Mouse (Mus musculus) cortical plate, adult 2 months (tissue): ENCODE measurements at regions not wholly inside any gene's neighbourhood (a gene's known extent, or its start where the extent isn't known, plus 50 kb on each side); places are given as distances from the start of the nearest gene placed in this dataset.

Source experiments
- CTCF ChIP-seq: fragments of 200-500 bp; IDR thresholded peaks from 2 replicates; pipeline ENCODE4 v1.5.1; 2011; ENCODE audit warnings: mild to moderate bottlenecking, control low read depth, low read length; ENCODE audit not compliant: insufficient read depth; ENCODE audit errors: extremely low read depth
- POLR2A ChIP-seq: fragments of 200-500 bp; IDR thresholded peaks from 2 replicates; pipeline ENCODE4 v1.6.1; 2011; ENCODE audit warnings: mild to moderate bottlenecking, low read length, control low read depth; ENCODE audit not compliant: insufficient read depth; ENCODE audit errors: extremely low read depth

DNA sequence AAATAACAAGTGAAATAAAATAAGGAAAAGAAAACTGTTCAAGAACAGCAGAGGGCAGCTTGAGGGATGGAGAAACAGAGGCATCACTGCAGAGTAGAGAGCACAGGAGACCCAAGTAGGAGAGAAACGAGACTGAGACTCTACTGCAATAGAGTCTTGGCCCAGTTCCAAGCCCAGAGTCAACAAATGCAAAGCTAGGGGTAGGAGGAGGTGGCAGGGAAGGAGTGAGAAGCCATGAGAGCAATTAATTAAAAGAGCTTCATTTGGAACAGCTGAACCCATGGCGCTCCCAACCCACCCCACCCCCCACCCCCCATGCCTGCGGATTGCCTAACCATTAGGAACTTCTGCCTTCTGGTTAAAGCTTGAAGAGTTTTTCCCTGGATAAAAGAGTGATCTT is 130.2 kb upstream of the Lmo4 start:
- no peak for TF ChIP-seq CTCF
- no peak for TF ChIP-seq POLR2A
